Mouse (Mus musculus) intestine, postnatal 0 days (tissue): ENCODE measurements around the gene Lhcgr. TPM values are rescaled to one million over a fixed set of nuclear protein-coding genes. Genes with fewer than 3 reads are reported as not detected.
"Not testable (repeated sequence)": the region's sequence is repeated elsewhere in the genome, so short reads cannot be mapped to it uniquely, and the experiment has no call there.

Experiments
- ATAC-seq: fragments of 200-750 bp; cut with Nextera tagmentation; 2 replicates; pipeline ENCODE4 v1.8.0; 2017; ENCODE audit warnings: mild to moderate bottlenecking, moderate TSS enrichment, moderate library complexity
- H3K27ac ChIP-seq: fragments of 300-500 bp; sonication (generic); 2 replicates; pipeline ENCODE4 v1.5.1; 2014; ENCODE audit warnings: mild to moderate bottlenecking, low read depth, low read length, moderate library complexity
- H3K27me3 ChIP-seq: fragments of 300-500 bp; sonication (generic); replicated peaks from 2 replicates; pipeline ENCODE4 v1.6.1; 2014; ENCODE audit warnings: low read length, mixed read lengths; ENCODE audit not compliant: control insufficient read depth, insufficient read depth
- H3K36me3 ChIP-seq: fragments of 300-500 bp; sonication (generic); 2 replicates; pipeline ENCODE4 v1.6.1; 2014; ENCODE audit warnings: mild to moderate bottlenecking, moderate library complexity; ENCODE audit not compliant: control insufficient read depth, insufficient read depth
- H3K4me1 ChIP-seq: fragments of 300-500 bp; sonication (generic); replicated peaks from 2 replicates; pipeline ENCODE4 v1.6.1; 2014; ENCODE audit warnings: antibody characterized with exemption, low read length, mixed read lengths; ENCODE audit not compliant: control insufficient read depth, insufficient read depth
- H3K4me2 ChIP-seq: fragments of 300-500 bp; sonication (generic); replicated peaks from 2 replicates; pipeline ENCODE4 v1.6.1; 2014; ENCODE audit warnings: low read depth, mild to moderate bottlenecking, moderate library complexity
- H3K4me3 ChIP-seq: fragments of 300-500 bp; sonication (generic); 2 replicates; pipeline ENCODE4 v1.5.1; 2014; ENCODE audit warnings: low read depth, low read length
- H3K9ac ChIP-seq: fragments of 300-500 bp; sonication (generic); 2 replicates; pipeline ENCODE4 v1.6.1; 2014; ENCODE audit warnings: mild to moderate bottlenecking, low read depth, low read length
- H3K9me3 ChIP-seq: fragments of 300-500 bp; sonication (generic); 2 replicates; pipeline ENCODE4 v1.6.1; 2016; ENCODE audit warnings: mixed run types; ENCODE audit not compliant: control insufficient read depth
- CTCF ChIP-seq: sonication (generic); IDR thresholded peaks from 2 replicates; pipeline ENCODE4 v1.5.1; 2016; ENCODE audit warnings: low read depth, mild to moderate bottlenecking, control low read depth, antibody characterized with exemption, moderate library complexity
- WGBS: fragments of 180-500 bp; shearing (Covaris S2); extraction: QIAGEN DNeasy Blood & Tissue Kit; methylation state at CpG from one replicate; pipeline ENCODE4 v1.1.7; 2014; 5-methylcytosine and 5-hydroxymethylcytosine counted together
- polyA plus RNA-seq: library from polyadenylated mRNA; unstranded; fragments of >200 nt; fragmentation: Nextera tagmentation; extraction: Ambion mirVana; gene quantifications from 2 replicates; pipeline ENCODE4 v1.2.1, GENCODE M21; 2015

The Lhcgr gene
- polyA plus RNA-seq: not detected in 2 replicates

GRCm38 (mm10) chr17:88791440-88792152 is at the start of gene Lhcgr:
TSS of gene Lhcgr (minus strand) at chr17:88791990.
- no peak within 1 kb of the TSS for H3K4me3 ChIP-seq
- no peak for TF ChIP-seq CTCF
- ATAC-seq: no peak
- peak within 1 kb of the TSS; percentile 30; the same call in 1 of the 2 replicates for H3K4me2 ChIP-seq
- H3K4me1 ChIP-seq: no peaks in the 10 kb centered on the region
- WGBS: 26% methylated on average over 29 of the region's 31 CpGs
- H3K27ac ChIP-seq: no peak within 1 kb of the TSS
- no peak within 1 kb of the TSS for H3K9ac ChIP-seq
- no peaks in the 10 kb centered on the region for H3K9me3 ChIP-seq
- no peaks in the 10 kb centered on the region for H3K27me3 ChIP-seq
- no peaks in the 10 kb centered on the region for H3K36me3 ChIP-seq

- TF ChIP-seq CTCF: no peak
- H3K4me3 ChIP-seq: no peak overlapping the region
- H3K27ac ChIP-seq: no peak overlapping the region
- 28% methylated on average over 2 of the region's 2 CpGs for WGBS
- H3K4me1 ChIP-seq: no peaks in the 10 kb centered on the region
- no peak for ATAC-seq
- no peak overlapping the region for H3K9ac ChIP-seq
- no peaks in the 10 kb centered on the region for H3K9me3 ChIP-seq
- no peaks in the 10 kb centered on the region for H3K27me3 ChIP-seq
- H3K4me2 ChIP-seq: no peak overlapping the region
- H3K36me3 ChIP-seq: no peaks in the 10 kb centered on the region
Measured at GRCm38 (mm10) chr17:88817601-88818000, 25.8 kb upstream of the Lhcgr start.

DNA sequence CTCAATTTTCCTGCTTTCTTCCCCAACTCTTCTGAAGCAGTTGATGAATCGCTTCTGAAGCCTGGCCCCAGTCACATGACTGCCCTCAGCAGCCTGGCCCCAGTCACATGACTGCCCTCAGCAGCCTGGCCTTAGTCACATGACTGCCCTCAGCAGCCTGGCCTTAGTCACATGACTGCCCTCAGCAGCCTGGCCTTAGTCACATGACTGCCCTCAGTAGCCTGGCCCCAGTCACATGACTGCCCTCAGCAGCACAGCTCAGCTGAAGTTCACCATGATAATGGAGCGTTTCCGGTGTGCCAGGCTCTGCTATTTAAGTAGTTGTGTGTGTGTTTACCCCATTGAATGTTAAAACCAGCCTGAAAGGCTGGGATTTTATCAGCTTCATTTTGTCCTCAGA is 21.2 kb upstream of the Lhcgr start:
- not testable (repeated sequence) for H3K27me3 ChIP-seq, H3K4me1 ChIP-seq, H3K9ac ChIP-seq, H3K36me3 ChIP-seq, ATAC-seq, H3K27ac ChIP-seq, H3K4me2 ChIP-seq, H3K9me3 ChIP-seq, H3K4me3 ChIP-seq
- 82% methylated on average over 3 of the region's 3 CpGs for WGBS

- Histone ChIP-seq H3K4me1 (no peaks in the 10 kb centered on the region), H3K36me3 (no peaks in the 10 kb centered on the region), H3K27ac (no peak overlapping the region), H3K27me3 (no peaks in the 10 kb centered on the region), H3K4me2 (no peak overlapping the region), H3K9me3 (no peaks in the 10 kb centered on the region), H3K9ac (no peak overlapping the region), H3K4me3 (no peak overlapping the region)
- no peak for ATAC-seq
- no peak for TF ChIP-seq CTCF
- 82% methylated on average over 5 of the region's 5 CpGs for WGBS
Measured at GRCm38 (mm10) chr17:88810807-88811206, 19.0 kb upstream of the Lhcgr start.

GRCm38 (mm10) chr17:88806421-88806820 is 14.6 kb upstream of the Lhcgr start:
- Histone ChIP-seq H3K9me3 (no peaks in the 10 kb centered on the region), H3K27ac (no peak overlapping the region), H3K27me3 (no peaks in the 10 kb centered on the region), H3K4me3 (no peak overlapping the region), H3K4me2 (no peak overlapping the region), H3K4me1 (no peaks in the 10 kb centered on the region), H3K9ac (no peak overlapping the region), H3K36me3 (no peaks in the 10 kb centered on the region)
- no peak for TF ChIP-seq CTCF
- no peak for ATAC-seq
- 91% methylated on average over 8 of the region's 8 CpGs for WGBS

- H3K4me2 ChIP-seq: no peak overlapping the region
- TF ChIP-seq CTCF: no peak
- H3K36me3 ChIP-seq: no peaks in the 10 kb centered on the region
- no peak overlapping the region for H3K9ac ChIP-seq
- no peaks in the 10 kb centered on the region for H3K27me3 ChIP-seq
- no peak overlapping the region for H3K4me3 ChIP-seq
- no peaks in the 10 kb centered on the region for H3K4me1 ChIP-seq
- no peak for ATAC-seq
- no peak overlapping the region for H3K27ac ChIP-seq
- no peaks in the 10 kb centered on the region for H3K9me3 ChIP-seq
Measured at GRCm38 (mm10) chr17:88803441-88803840, 11.7 kb upstream of the Lhcgr start.
